Mouse (Mus musculus) E14TG2a.4 (cell line): Measurements from ENCODE around the gene H2-Ke6.
A peak's percentile ranks its signal among the peaks of the same experiment; 100 is the strongest.

Experiments used
- H3K27me3 ChIP-seq: 2 replicates; pipeline ENCODE4 v1.6.1; 2014; ENCODE audit warnings: low read length, control low read depth; ENCODE audit not compliant: insufficient read depth
- H3K36me3 ChIP-seq: 2 replicates; pipeline ENCODE4 v1.6.1; 2014; ENCODE audit warnings: low read length, control low read depth; ENCODE audit not compliant: insufficient read depth
- H3K4me1 ChIP-seq: replicated peaks from 2 replicates; pipeline ENCODE4 v1.6.1; 2014; ENCODE audit warnings: low read depth, low read length, control low read depth
- H3K4me3 ChIP-seq: replicated peaks from 2 replicates; pipeline ENCODE4 v1.5.1; 2014; ENCODE audit warnings: mild to moderate bottlenecking, low read length
- H3K9me3 ChIP-seq: 2 replicates; pipeline ENCODE4 v1.6.1; 2014; ENCODE audit warnings: low read length, control low read depth
- CTCF ChIP-seq: conservative IDR thresholded peaks from 2 replicates; pipeline ENCODE4 v1.5.1; 2014; ENCODE audit warnings: low read length
- NANOG ChIP-seq: IDR thresholded peaks from 2 replicates; pipeline ENCODE4 v1.6.1; 2014; ENCODE audit warnings: borderline replicate concordance, low read length, mixed read lengths
- POU5F1 ChIP-seq: IDR thresholded peaks from 2 replicates; pipeline ENCODE4 v1.6.1; 2014; ENCODE audit warnings: low read length, borderline replicate concordance

Gene H2-Ke6

DNA sequence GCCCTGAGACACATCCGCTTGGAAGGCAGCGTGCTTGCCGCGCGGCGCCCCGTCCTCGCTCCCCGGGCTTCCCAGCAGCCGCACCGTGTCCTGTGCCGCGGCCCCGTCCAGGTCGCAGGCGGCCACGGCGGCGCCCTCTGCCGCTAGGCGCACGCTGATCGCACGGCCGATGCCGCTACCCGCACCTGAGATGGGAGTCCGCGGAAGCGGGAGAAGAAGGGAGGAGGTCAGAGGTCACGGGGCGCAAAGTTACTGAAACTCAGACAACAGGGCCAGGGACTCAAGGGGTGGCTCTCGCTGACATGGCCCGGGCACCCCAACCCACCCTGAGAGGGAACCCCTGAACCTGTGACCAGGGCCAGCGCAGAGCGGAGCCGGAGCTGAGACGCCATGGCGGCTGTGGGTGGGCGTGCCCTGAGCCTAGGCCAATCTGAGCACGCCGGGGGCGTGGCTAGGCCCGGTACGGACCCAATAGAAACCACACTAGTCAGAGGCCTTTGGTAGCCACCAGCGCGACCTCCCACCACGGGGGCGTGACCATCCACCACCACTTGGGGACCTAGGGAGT lies at the start of gene H2-Ke6:
Gene H2-Ke6, minus strand, starts transcription at position 405 of the 568 bp plus-strand sequence.
- peaks cover 17% of the 10 kb centered on the region for H3K27me3 ChIP-seq
- peaks cover 73% of the 10 kb centered on the region for H3K4me1 ChIP-seq
- peak within 1 kb of the TSS; percentile 92 for H3K4me3 ChIP-seq
- peaks cover 34% of the 10 kb centered on the region for H3K36me3 ChIP-seq
- TF ChIP-seq POU5F1 (no peak), NANOG (no peak)
- H3K9me3 ChIP-seq = no peaks in the 10 kb centered on the region

DNA sequence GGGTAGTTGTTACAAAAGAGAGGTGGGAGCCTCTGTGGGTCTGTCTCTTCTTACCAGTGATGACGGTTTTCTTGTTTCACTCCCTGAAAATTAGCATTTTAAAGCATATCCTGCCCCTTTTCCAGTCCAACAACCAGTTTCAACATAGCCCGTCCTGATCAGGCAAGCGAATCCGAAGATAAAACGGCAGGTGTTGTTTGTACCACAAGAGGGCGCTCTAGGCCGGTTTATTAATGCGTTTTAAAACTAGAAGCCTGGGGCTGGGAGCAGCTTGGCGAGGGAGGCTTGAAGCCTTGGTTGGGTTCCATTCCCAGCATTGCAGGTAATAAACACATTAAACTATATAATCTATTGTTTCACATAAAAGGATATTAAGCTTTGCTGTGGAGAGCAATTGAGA lies 49.7 kb upstream of the H2-Ke6 start:
- no peaks in the 10 kb centered on the region for H3K9me3 ChIP-seq
- TF ChIP-seq POU5F1 (no peak), CTCF (peak; percentile 83), NANOG (no peak)
- no peaks in the 10 kb centered on the region for H3K36me3 ChIP-seq
- H3K4me3 ChIP-seq = no peak overlapping the region
- peaks cover 33% of the 10 kb centered on the region for H3K27me3 ChIP-seq
- H3K4me1 ChIP-seq = peaks cover 37% of the 10 kb centered on the region

GRCm38 (mm10) chr17:34075271-34075670 lies 47.4 kb upstream of the H2-Ke6 start:
- Histone ChIP-seq H3K9me3 (peaks cover 4% of the 10 kb centered on the region; the same call in 1 of the 2 replicates), H3K36me3 (no peaks in the 10 kb centered on the region), H3K27me3 (peaks cover 33% of the 10 kb centered on the region), H3K4me1 (peaks cover 31% of the 10 kb centered on the region), H3K4me3 (no peak overlapping the region)
- no peak for TF ChIP-seq NANOG
- peak; percentile 91 for TF ChIP-seq CTCF
- TF ChIP-seq POU5F1 = no peak

GRCm38 (mm10) chr17:34072091-34072490 lies 44.2 kb upstream of the H2-Ke6 start:
- peaks cover 6% of the 10 kb centered on the region; the same call in 1 of the 2 replicates for H3K4me1 ChIP-seq
- peaks cover 30% of the 10 kb centered on the region for H3K27me3 ChIP-seq
- H3K4me3 ChIP-seq = no peak overlapping the region
- no peaks in the 10 kb centered on the region for H3K36me3 ChIP-seq
- peaks cover 4% of the 10 kb centered on the region; the same call in 1 of the 2 replicates for H3K9me3 ChIP-seq
- TF ChIP-seq NANOG (no peak), POU5F1 (no peak)

DNA sequence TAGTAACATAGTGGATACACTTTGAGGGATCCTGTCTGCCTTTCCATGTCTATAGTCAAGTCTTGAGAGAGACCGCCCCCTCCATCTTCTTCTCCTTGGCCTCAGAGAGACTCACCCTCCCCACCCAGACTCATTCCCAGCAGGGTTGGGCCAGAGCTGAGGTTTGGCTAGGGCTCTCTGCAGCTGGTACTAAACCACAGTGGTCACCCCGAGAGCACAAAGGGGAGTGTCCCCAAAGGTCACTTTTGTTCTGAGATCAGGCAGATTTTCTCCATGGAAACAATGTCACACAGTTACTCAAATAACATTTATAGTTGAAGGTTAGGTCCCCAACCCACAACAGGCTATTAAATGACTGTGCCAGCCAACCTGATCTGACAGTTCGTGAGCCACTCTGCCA lies 41.0 kb upstream of the H2-Ke6 start:
- TF ChIP-seq POU5F1 (no peak), NANOG (no peak), CTCF (no peak)
- Histone ChIP-seq H3K27me3 (peaks cover 11% of the 10 kb centered on the region), H3K36me3 (no peaks in the 10 kb centered on the region), H3K9me3 (peaks cover 4% of the 10 kb centered on the region; the same call in 1 of the 2 replicates), H3K4me1 (peaks cover 27% of the 10 kb centered on the region), H3K4me3 (no peak overlapping the region)

- H3K36me3 ChIP-seq = no peaks in the 10 kb centered on the region
- H3K4me1 ChIP-seq = peaks cover 24% of the 10 kb centered on the region
- H3K9me3 ChIP-seq = no peaks in the 10 kb centered on the region
- TF ChIP-seq NANOG (no peak), CTCF (no peak), POU5F1 (no peak)
- H3K4me3 ChIP-seq = no peak overlapping the region
- peaks cover 20% of the 10 kb centered on the region for H3K27me3 ChIP-seq
Measured at GRCm38 (mm10) chr17:34057224-34057623, 29.4 kb upstream of the H2-Ke6 start.

- no peak overlapping the region for H3K4me3 ChIP-seq
- no peaks in the 10 kb centered on the region for H3K36me3 ChIP-seq
- TF ChIP-seq POU5F1 = no peak
- no peak for TF ChIP-seq CTCF
- TF ChIP-seq NANOG = no peak
- H3K9me3 ChIP-seq = peaks cover 13% of the 10 kb centered on the region
- H3K27me3 ChIP-seq = peaks cover 56% of the 10 kb centered on the region
- peaks cover 10% of the 10 kb centered on the region for H3K4me1 ChIP-seq
Measured at GRCm38 (mm10) chr17:34047404-34048050, 19.7 kb upstream of the H2-Ke6 start.

DNA sequence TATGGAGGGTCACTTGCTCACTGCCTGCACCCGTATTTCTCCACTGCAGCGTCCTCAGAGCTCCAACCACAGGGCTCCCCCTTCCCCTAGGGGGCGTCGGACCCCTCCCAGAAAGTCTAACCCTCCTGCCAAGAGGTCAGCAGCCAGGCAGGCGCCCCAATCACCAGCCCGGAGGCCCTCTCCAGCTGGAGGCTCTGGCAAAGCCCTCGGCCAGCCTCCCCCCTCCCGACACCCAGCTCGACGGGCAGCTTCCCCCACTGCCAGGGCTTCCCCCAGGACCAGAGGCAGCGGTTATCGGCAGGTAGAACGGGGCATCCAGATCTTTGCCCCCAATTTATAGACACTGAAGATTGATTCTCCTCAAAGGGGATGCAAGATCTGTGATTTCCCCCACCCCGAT lies 18.1 kb upstream of the H2-Ke6 start:
- H3K4me1 ChIP-seq = peaks cover 17% of the 10 kb centered on the region
- TF ChIP-seq NANOG = no peak
- no peak for TF ChIP-seq POU5F1
- TF ChIP-seq CTCF = no peak
- H3K9me3 ChIP-seq = peaks cover 13% of the 10 kb centered on the region
- peaks cover 57% of the 10 kb centered on the region for H3K27me3 ChIP-seq
- H3K4me3 ChIP-seq = no peak overlapping the region
- no peaks in the 10 kb centered on the region for H3K36me3 ChIP-seq
